Mouse (Mus musculus): ENCODE data around the gene Parvb. TPM values are rescaled to one million over a fixed set of nuclear protein-coding genes. Genes with fewer than 3 reads are reported as not detected.
A peak's percentile ranks its signal among the peaks of the same experiment; 100 is the strongest.

Parvb gene
- polyA plus RNA-seq, 1 experiment from 2014 or later: 9.0 TPM

GRCm38 (mm10) chr15:84245104-84245503 lies 13.3 kb downstream of the Parvb start:
- 54% methylated on average over 7 of the region's 7 CpGs for WGBS
- no peak overlapping the region for H3K4me3 ChIP-seq
- no peaks in the 10 kb centered on the region for H3K27me3 ChIP-seq
- H3K27ac ChIP-seq (replicated peaks): peak overlapping the region; percentile 56
- H3K4me1 ChIP-seq (replicated peaks): peaks cover 18% of the 10 kb centered on the region
- H3K9ac ChIP-seq: no peak overlapping the region
- peak; percentile 40; the same call in 1 of the 2 replicates for ATAC-seq (ENCODE audit: low read depth)
- H3K9me3 ChIP-seq: no peaks in the 10 kb centered on the region
- H3K4me2 ChIP-seq: no peak overlapping the region
- H3K36me3 ChIP-seq: no peaks in the 10 kb centered on the region

- no peak for ATAC-seq (ENCODE audit: low read depth)
- Histone ChIP-seq H3K4me1 (replicated peaks) (peaks cover 25% of the 10 kb centered on the region), H3K4me3 (no peak overlapping the region), H3K27me3 (no peaks in the 10 kb centered on the region), H3K9ac (no peak overlapping the region), H3K9me3 (no peaks in the 10 kb centered on the region), H3K27ac (replicated peaks) (no peak overlapping the region), H3K36me3 (no peaks in the 10 kb centered on the region), H3K4me2 (no peak overlapping the region)
- WGBS: 85% methylated on average over 6 of the region's 6 CpGs
Observed at GRCm38 (mm10) chr15:84246195-84246594, 14.4 kb downstream of the Parvb start.

- 85% methylated on average over 3 of the region's 3 CpGs for WGBS
- no peaks in the 10 kb centered on the region for H3K36me3 ChIP-seq
- peaks cover 30% of the 10 kb centered on the region for H3K4me1 ChIP-seq (replicated peaks)
- H3K9me3 ChIP-seq: no peaks in the 10 kb centered on the region
- no peaks in the 10 kb centered on the region for H3K27me3 ChIP-seq
- no peak overlapping the region for H3K4me2 ChIP-seq
- no peak for ATAC-seq (ENCODE audit: low read depth)
- no peak overlapping the region for H3K4me3 ChIP-seq
- H3K27ac ChIP-seq (replicated peaks): no peak overlapping the region
- H3K9ac ChIP-seq: no peak overlapping the region
Observed at GRCm38 (mm10) chr15:84247309-84247708, 15.5 kb downstream of the Parvb start.

GRCm38 (mm10) chr15:84251227-84251626 lies 19.4 kb downstream of the Parvb start:
- Histone ChIP-seq H3K4me2 (no peak overlapping the region), H3K27me3 (no peaks in the 10 kb centered on the region), H3K9ac (no peak overlapping the region), H3K27ac (replicated peaks) (peak overlapping the region; percentile 54; the same call in 1 of the 2 replicates), H3K4me3 (no peak overlapping the region), H3K9me3 (no peaks in the 10 kb centered on the region), H3K4me1 (replicated peaks) (peaks cover 34% of the 10 kb centered on the region), H3K36me3 (no peaks in the 10 kb centered on the region)
- WGBS: 31% methylated on average over 13 of the region's 13 CpGs
- ATAC-seq (ENCODE audit: low read depth): 0 out of 2 replicates have a peak, but pooled peaks have one; percentile 37

- Histone ChIP-seq H3K9ac (no peak overlapping the region), H3K4me1 (replicated peaks) (peaks cover 33% of the 10 kb centered on the region), H3K27ac (replicated peaks) (no peak overlapping the region), H3K9me3 (no peaks in the 10 kb centered on the region), H3K4me3 (no peak overlapping the region), H3K4me2 (no peak overlapping the region), H3K27me3 (no peaks in the 10 kb centered on the region), H3K36me3 (no peaks in the 10 kb centered on the region)
- 89% methylated on average over 7 of the region's 7 CpGs for WGBS
- no peak for ATAC-seq (ENCODE audit: low read depth)
Observed at GRCm38 (mm10) chr15:84252645-84253044, 20.8 kb downstream of the Parvb start.

GRCm38 (mm10) chr15:84253757-84254156 lies 21.9 kb downstream of the Parvb start:
- no peak overlapping the region for H3K9ac ChIP-seq
- no peaks in the 10 kb centered on the region for H3K27me3 ChIP-seq
- no peaks in the 10 kb centered on the region for H3K9me3 ChIP-seq
- no peak overlapping the region for H3K4me3 ChIP-seq
- no peak for ATAC-seq (ENCODE audit: low read depth)
- peaks cover 36% of the 10 kb centered on the region for H3K4me1 ChIP-seq (replicated peaks)
- no peak overlapping the region for H3K27ac ChIP-seq (replicated peaks)
- no peak overlapping the region for H3K4me2 ChIP-seq
- WGBS: 55% methylated on average over 11 of the region's 11 CpGs
- H3K36me3 ChIP-seq: no peaks in the 10 kb centered on the region

- Histone ChIP-seq H3K4me3 (no peak overlapping the region), H3K27ac (replicated peaks) (no peak overlapping the region), H3K9ac (no peak overlapping the region), H3K4me2 (no peak overlapping the region), H3K9me3 (no peaks in the 10 kb centered on the region), H3K27me3 (no peaks in the 10 kb centered on the region), H3K4me1 (replicated peaks) (peaks cover 42% of the 10 kb centered on the region), H3K36me3 (no peaks in the 10 kb centered on the region)
- WGBS: 61% methylated on average over 8 of the region's 8 CpGs
- ATAC-seq (ENCODE audit: low read depth): no peak
Observed at GRCm38 (mm10) chr15:84254387-84254786, 22.5 kb downstream of the Parvb start.

GRCm38 (mm10) chr15:84256254-84256850 lies 24.5 kb downstream of the Parvb start:
- no peak overlapping the region for H3K9ac ChIP-seq
- H3K4me2 ChIP-seq: no peak overlapping the region
- no peaks in the 10 kb centered on the region for H3K9me3 ChIP-seq
- ATAC-seq (ENCODE audit: low read depth): no peak
- peaks cover 48% of the 10 kb centered on the region for H3K4me1 ChIP-seq (replicated peaks)
- no peaks in the 10 kb centered on the region for H3K36me3 ChIP-seq
- 85% methylated on average over 12 of the region's 12 CpGs for WGBS
- H3K27ac ChIP-seq (replicated peaks): no peak overlapping the region
- no peak overlapping the region for H3K4me3 ChIP-seq
- no peaks in the 10 kb centered on the region for H3K27me3 ChIP-seq

GRCm38 (mm10) chr15:84256864-84257263 lies 25.0 kb downstream of the Parvb start:
- no peak for ATAC-seq (ENCODE audit: low read depth)
- H3K36me3 ChIP-seq: no peaks in the 10 kb centered on the region
- H3K9me3 ChIP-seq: no peaks in the 10 kb centered on the region
- H3K27me3 ChIP-seq: no peaks in the 10 kb centered on the region
- peaks cover 43% of the 10 kb centered on the region for H3K4me1 ChIP-seq (replicated peaks)
- 92% methylated on average over 5 of the region's 5 CpGs for WGBS
- no peak overlapping the region for H3K4me3 ChIP-seq
- H3K9ac ChIP-seq: no peak overlapping the region
- H3K4me2 ChIP-seq: no peak overlapping the region
- H3K27ac ChIP-seq (replicated peaks): no peak overlapping the region

- H3K4me3 ChIP-seq: no peak overlapping the region
- H3K4me1 ChIP-seq (replicated peaks): peaks cover 37% of the 10 kb centered on the region
- H3K36me3 ChIP-seq: no peaks in the 10 kb centered on the region
- H3K4me2 ChIP-seq: no peak overlapping the region
- no peak overlapping the region for H3K9ac ChIP-seq
- no peak overlapping the region for H3K27ac ChIP-seq (replicated peaks)
- 60% methylated on average over 9 of the region's 9 CpGs for WGBS
- no peak for ATAC-seq (ENCODE audit: low read depth)
- no peaks in the 10 kb centered on the region for H3K27me3 ChIP-seq
- no peaks in the 10 kb centered on the region for H3K9me3 ChIP-seq
Observed at GRCm38 (mm10) chr15:84258602-84259355, 26.9 kb downstream of the Parvb start.

- H3K4me2 ChIP-seq: peak overlapping the region; percentile 40
- WGBS: 19% methylated on average over 22 of the region's 22 CpGs
- no peaks in the 10 kb centered on the region for H3K9me3 ChIP-seq
- H3K4me1 ChIP-seq (replicated peaks): peaks cover 31% of the 10 kb centered on the region
- peak; percentile 68 for ATAC-seq (ENCODE audit: low read depth)
- peak overlapping the region; percentile 57 for H3K9ac ChIP-seq
- peak overlapping the region; percentile 85 for H3K27ac ChIP-seq (replicated peaks)
- no peaks in the 10 kb centered on the region for H3K27me3 ChIP-seq
- no peaks in the 10 kb centered on the region for H3K36me3 ChIP-seq
- 0 out of 2 replicates have a peak overlapping the region, but pooled peaks have one; percentile 4 for H3K4me3 ChIP-seq
Observed at GRCm38 (mm10) chr15:84260123-84260822, 28.4 kb downstream of the Parvb start.

- Histone ChIP-seq H3K4me3 (no peak overlapping the region), H3K9me3 (no peaks in the 10 kb centered on the region), H3K4me2 (no peak overlapping the region), H3K27me3 (no peaks in the 10 kb centered on the region), H3K9ac (no peak overlapping the region), H3K4me1 (replicated peaks) (peaks cover 33% of the 10 kb centered on the region), H3K27ac (replicated peaks) (no peak overlapping the region), H3K36me3 (no peaks in the 10 kb centered on the region)
- WGBS: 86% methylated on average over 6 of the region's 6 CpGs
- no peak for ATAC-seq (ENCODE audit: low read depth)
Observed at GRCm38 (mm10) chr15:84262630-84263029, 30.8 kb downstream of the Parvb start.
